Mouse (Mus musculus): Measurements from ENCODE around the gene Asb3. TPM values are rescaled to one million over a fixed set of nuclear protein-coding genes. Genes with fewer than 3 reads are reported as not detected.
"Not testable (repeated sequence)": the region's sequence is repeated elsewhere in the genome, so short reads cannot be mapped to it uniquely, and the experiment has no call there.

Gene Asb3
- polyA plus RNA-seq, 1 experiment from 2014 or later: 31.4 TPM

DNA sequence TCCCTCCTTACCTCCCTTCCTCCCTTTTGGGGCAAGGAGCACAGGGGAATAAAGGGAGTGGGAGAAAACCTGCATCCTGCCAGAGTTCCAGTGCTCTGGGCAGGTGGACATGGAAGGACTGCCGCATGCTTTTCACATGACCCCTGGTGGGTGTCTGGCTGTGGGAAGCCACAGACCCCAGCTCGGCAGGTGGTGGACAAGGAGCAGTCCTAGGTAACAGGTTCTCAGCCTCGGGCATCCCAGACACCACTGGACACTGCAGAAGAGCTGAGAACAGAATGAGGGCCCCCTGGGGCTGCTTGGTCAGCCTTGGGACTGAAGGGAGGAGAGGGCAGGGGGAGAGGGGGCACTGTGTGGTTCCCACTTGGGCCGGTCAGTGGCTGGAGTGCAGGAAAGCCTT is 149.7 kb downstream of the Asb3 start:
- Histone ChIP-seq H3K4me1 (ENCODE audit: control insufficient read depth, insufficient read depth, low read length) (no peaks in the 10 kb centered on the region), H3K27ac (ENCODE audit: low read length) (no peak overlapping the region), H3K36me3 (ENCODE audit: control insufficient read depth, insufficient read depth, low read length) (peaks cover 5% of the 10 kb centered on the region), H3K27me3 (ENCODE audit: control insufficient read depth, insufficient read depth, low read depth, low read length) (no peaks in the 10 kb centered on the region), H3K4me3 (ENCODE audit: low read depth, low read length) (no peak overlapping the region), H3K9ac (ENCODE audit: low read depth, low read length) (no peak overlapping the region), H3K4me2 (ENCODE audit: low read length) (no peak overlapping the region), H3K9me3 (replicated peaks; ENCODE audit: control insufficient read depth, low read length, poor library complexity, severe bottlenecking) (peaks cover 6% of the 10 kb centered on the region)
- WGBS: 91% methylated on average over 4 of the region's 4 CpGs
- ATAC-seq: no peak

DNA sequence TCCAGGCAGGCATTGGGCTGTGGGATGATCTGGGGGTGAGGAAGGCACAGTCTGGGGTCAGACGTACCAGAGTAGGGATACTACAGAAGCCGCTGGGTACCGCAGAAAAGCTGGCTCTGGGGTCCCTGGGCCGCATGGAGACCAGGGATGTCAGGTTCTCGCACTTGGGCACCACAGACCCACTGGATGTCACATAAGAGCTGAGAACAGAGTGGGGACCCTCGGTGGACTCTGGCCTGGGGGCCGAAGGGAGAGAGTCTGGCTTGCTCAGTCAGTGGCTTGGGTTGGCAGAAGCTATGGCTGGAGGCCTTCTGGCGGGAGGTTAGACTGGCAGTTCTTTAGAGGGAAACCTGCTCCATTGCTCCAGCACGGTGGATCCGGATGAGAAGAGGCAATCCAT is 204.8 kb downstream of the Asb3 start:
- Histone ChIP-seq H3K27ac (ENCODE audit: low read length) (no peak overlapping the region), H3K4me3 (ENCODE audit: low read depth, low read length) (no peak overlapping the region), H3K9me3 (replicated peaks; ENCODE audit: control insufficient read depth, low read length, poor library complexity, severe bottlenecking) (no peaks in the 10 kb centered on the region), H3K9ac (ENCODE audit: low read depth, low read length) (no peak overlapping the region), H3K27me3 (ENCODE audit: control insufficient read depth, insufficient read depth, low read depth, low read length) (no peaks in the 10 kb centered on the region), H3K4me1 (ENCODE audit: control insufficient read depth, insufficient read depth, low read length) (no peaks in the 10 kb centered on the region), H3K36me3 (ENCODE audit: control insufficient read depth, insufficient read depth, low read length) (no peaks in the 10 kb centered on the region), H3K4me2 (ENCODE audit: low read length) (no peak overlapping the region)
- 94% methylated on average over 10 of the region's 10 CpGs for WGBS
- ATAC-seq: no peak

DNA sequence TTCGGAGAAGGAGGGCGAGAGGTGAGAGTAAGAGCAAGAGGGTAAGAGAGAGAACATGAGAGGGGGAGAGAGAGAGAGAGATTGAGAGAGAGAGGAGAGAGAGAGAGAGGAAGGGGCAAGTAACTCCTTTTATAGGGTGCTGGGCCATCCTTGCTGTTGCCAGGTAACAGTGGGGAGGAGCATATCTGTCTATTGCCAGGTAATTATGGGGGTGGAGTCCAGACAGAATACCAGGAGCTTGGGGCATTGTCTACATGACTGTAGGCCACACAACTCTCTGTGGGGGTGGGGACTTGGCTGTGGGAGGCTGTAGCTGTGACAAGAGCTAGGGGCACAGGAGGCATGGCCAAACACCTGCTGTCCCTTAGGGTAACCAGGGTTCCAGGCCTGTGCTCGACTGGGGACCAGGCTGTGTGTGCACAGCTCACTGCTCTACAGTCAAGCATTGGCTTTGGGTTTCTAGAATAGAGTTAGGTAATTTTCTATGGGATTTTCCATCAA is 205.3 kb downstream of the Asb3 start:
- H3K27ac ChIP-seq (ENCODE audit: low read length): no peak overlapping the region
- H3K27me3 ChIP-seq (ENCODE audit: control insufficient read depth, insufficient read depth, low read depth, low read length): no peaks in the 10 kb centered on the region
- no peak overlapping the region for H3K4me2 ChIP-seq (ENCODE audit: low read length)
- 87% methylated on average over 3 of the region's 3 CpGs for WGBS
- H3K9me3 ChIP-seq (replicated peaks; ENCODE audit: control insufficient read depth, low read length, poor library complexity, severe bottlenecking): no peaks in the 10 kb centered on the region
- no peak for ATAC-seq
- H3K36me3 ChIP-seq (ENCODE audit: control insufficient read depth, insufficient read depth, low read length): no peaks in the 10 kb centered on the region
- H3K9ac ChIP-seq (ENCODE audit: low read depth, low read length): no peak overlapping the region
- H3K4me3 ChIP-seq (ENCODE audit: low read depth, low read length): no peak overlapping the region
- no peaks in the 10 kb centered on the region for H3K4me1 ChIP-seq (ENCODE audit: control insufficient read depth, insufficient read depth, low read length)

DNA sequence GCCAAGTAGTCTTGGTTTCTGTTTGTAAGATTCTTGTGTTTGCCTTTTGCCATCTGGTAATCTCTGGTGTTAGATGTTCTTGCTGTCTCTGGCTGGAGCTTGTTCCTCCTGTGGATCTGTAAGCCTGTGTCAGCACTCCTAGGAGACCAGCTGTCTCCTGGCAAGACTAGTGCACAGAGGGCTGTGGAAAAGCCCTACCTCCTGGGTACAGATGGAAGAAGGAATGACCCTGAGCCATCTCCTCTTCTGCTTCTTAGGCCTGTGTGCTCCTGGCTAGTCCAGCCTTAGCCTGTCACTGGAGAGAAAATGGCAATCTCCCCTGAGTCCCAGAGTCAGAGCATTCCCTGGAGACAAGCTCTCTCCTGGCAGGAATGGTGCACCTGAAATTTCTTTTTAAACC is 214.3 kb downstream of the Asb3 start:
- not testable (repeated sequence) for H3K36me3 ChIP-seq (ENCODE audit: control insufficient read depth, insufficient read depth, low read length); ATAC-seq; H3K4me3 ChIP-seq (ENCODE audit: low read depth, low read length); H3K27ac ChIP-seq (ENCODE audit: low read length); H3K4me1 ChIP-seq (ENCODE audit: control insufficient read depth, insufficient read depth, low read length); H3K9me3 ChIP-seq (replicated peaks; ENCODE audit: control insufficient read depth, low read length, poor library complexity, severe bottlenecking); H3K27me3 ChIP-seq (ENCODE audit: control insufficient read depth, insufficient read depth, low read depth, low read length); H3K4me2 ChIP-seq (ENCODE audit: low read length); H3K9ac ChIP-seq (ENCODE audit: low read depth, low read length)

DNA sequence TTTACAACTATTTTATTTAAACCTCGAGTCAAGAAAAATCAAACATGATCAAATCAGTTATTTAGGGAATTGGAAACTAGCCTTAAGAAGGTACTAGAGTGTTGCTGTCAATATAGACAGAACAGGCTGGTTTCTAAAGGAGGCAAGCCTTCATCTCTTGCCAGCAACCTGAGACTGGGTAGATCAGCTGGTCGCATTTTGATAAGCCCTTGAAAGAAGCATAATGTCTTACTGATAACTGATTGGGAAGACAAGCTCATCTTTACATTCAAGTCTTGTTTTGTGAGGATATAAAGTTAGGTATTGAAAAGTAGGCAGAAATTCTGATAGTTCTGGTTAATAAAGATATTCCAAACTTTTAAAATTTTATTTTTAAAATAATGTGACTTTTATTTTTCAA is 217.0 kb downstream of the Asb3 start:
- no peaks in the 10 kb centered on the region for H3K36me3 ChIP-seq (ENCODE audit: control insufficient read depth, insufficient read depth, low read length)
- no peak overlapping the region for H3K4me3 ChIP-seq (ENCODE audit: low read depth, low read length)
- no peak overlapping the region for H3K4me2 ChIP-seq (ENCODE audit: low read length)
- no peak overlapping the region for H3K27ac ChIP-seq (ENCODE audit: low read length)
- H3K4me1 ChIP-seq (ENCODE audit: control insufficient read depth, insufficient read depth, low read length): no peaks in the 10 kb centered on the region
- H3K9me3 ChIP-seq (replicated peaks; ENCODE audit: control insufficient read depth, low read length, poor library complexity, severe bottlenecking): no peaks in the 10 kb centered on the region
- 88% methylated on average over 2 of the region's 2 CpGs for WGBS
- H3K27me3 ChIP-seq (ENCODE audit: control insufficient read depth, insufficient read depth, low read depth, low read length): no peaks in the 10 kb centered on the region
- H3K9ac ChIP-seq (ENCODE audit: low read depth, low read length): no peak overlapping the region
- no peak for ATAC-seq

DNA sequence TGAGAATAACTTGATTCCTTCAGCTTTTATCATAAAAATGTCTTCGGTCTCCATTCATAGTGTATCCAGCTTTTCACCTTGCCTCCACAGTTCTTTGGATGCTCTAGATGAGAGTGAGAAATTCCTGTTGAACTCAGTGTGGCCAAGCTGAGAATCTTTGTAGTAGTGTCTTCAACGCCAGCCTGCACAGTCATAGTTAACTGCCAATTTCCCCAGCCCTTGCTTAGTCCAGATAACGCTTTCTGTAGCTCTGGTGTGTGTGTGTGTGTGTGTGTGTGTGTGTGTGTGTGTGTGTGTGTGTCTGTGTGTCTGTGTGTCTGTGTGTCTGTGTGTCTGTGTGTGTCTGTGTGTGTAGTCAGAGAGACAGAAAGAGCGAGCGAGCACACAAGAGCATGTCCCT is 220.1 kb downstream of the Asb3 start:
- WGBS: 93% methylated on average over 5 of the region's 5 CpGs
- Histone ChIP-seq H3K4me2 (ENCODE audit: low read length) (no peak overlapping the region), H3K4me3 (ENCODE audit: low read depth, low read length) (no peak overlapping the region), H3K9me3 (replicated peaks; ENCODE audit: control insufficient read depth, low read length, poor library complexity, severe bottlenecking) (no peaks in the 10 kb centered on the region), H3K36me3 (ENCODE audit: control insufficient read depth, insufficient read depth, low read length) (no peaks in the 10 kb centered on the region), H3K27me3 (ENCODE audit: control insufficient read depth, insufficient read depth, low read depth, low read length) (no peaks in the 10 kb centered on the region), H3K27ac (ENCODE audit: low read length) (no peak overlapping the region), H3K9ac (ENCODE audit: low read depth, low read length) (no peak overlapping the region), H3K4me1 (ENCODE audit: control insufficient read depth, insufficient read depth, low read length) (no peaks in the 10 kb centered on the region)
- ATAC-seq: no peak

DNA sequence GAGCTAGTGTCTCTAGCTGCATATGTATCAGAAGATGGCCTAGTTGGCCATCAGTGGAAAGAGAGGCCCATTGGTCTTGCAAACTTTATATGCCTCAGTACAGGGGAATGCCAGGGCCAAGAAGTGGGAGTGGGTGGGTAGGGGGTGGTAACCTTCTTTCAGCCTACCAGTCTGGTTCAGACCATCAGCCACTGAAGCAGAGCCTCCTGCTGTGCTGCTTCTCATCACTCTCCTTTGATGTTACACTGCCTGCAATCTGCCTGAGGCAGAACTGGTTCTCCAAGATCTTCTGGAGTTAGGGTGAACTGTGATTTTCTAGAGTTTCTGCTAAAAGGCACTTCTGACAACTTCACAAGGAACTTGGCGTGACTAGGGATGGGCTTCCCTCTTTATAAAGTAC is 241.7 kb downstream of the Asb3 start:
- H3K27ac ChIP-seq (ENCODE audit: low read length); H3K36me3 ChIP-seq (ENCODE audit: control insufficient read depth, insufficient read depth, low read length); H3K9ac ChIP-seq (ENCODE audit: low read depth, low read length); ATAC-seq; H3K4me2 ChIP-seq (ENCODE audit: low read length); H3K4me3 ChIP-seq (ENCODE audit: low read depth, low read length); H3K9me3 ChIP-seq (replicated peaks; ENCODE audit: control insufficient read depth, low read length, poor library complexity, severe bottlenecking); H3K4me1 ChIP-seq (ENCODE audit: control insufficient read depth, insufficient read depth, low read length); H3K27me3 ChIP-seq (ENCODE audit: control insufficient read depth, insufficient read depth, low read depth, low read length): not testable (repeated sequence)
- 71% methylated on average over 1 of the region's 1 CpGs for WGBS

DNA sequence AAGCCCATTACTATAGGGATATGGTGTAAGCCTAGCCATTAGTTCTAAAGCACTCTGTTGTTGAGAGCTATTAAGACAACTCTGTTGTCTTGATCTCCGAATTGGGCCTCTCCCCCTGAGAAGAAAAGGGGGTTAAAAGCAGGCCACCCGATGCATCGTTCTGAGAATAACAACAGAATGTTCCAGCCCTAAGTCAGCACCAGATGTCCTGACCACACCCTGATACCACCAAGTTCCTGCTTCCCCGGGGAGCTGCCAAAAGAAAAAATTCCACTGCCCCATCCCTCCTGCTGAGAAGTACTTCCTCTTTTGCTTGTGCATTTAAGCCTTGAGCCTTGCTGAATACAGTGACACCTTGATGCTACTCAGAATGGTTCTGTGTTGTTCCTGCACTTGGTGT is 248.5 kb downstream of the Asb3 start:
- not testable (repeated sequence) for H3K36me3 ChIP-seq (ENCODE audit: control insufficient read depth, insufficient read depth, low read length); H3K27ac ChIP-seq (ENCODE audit: low read length); H3K9ac ChIP-seq (ENCODE audit: low read depth, low read length); ATAC-seq; H3K27me3 ChIP-seq (ENCODE audit: control insufficient read depth, insufficient read depth, low read depth, low read length); H3K9me3 ChIP-seq (replicated peaks; ENCODE audit: control insufficient read depth, low read length, poor library complexity, severe bottlenecking); H3K4me3 ChIP-seq (ENCODE audit: low read depth, low read length); H3K4me1 ChIP-seq (ENCODE audit: control insufficient read depth, insufficient read depth, low read length); H3K4me2 ChIP-seq (ENCODE audit: low read length)
- 69% methylated on average over 4 of the region's 4 CpGs for WGBS

DNA sequence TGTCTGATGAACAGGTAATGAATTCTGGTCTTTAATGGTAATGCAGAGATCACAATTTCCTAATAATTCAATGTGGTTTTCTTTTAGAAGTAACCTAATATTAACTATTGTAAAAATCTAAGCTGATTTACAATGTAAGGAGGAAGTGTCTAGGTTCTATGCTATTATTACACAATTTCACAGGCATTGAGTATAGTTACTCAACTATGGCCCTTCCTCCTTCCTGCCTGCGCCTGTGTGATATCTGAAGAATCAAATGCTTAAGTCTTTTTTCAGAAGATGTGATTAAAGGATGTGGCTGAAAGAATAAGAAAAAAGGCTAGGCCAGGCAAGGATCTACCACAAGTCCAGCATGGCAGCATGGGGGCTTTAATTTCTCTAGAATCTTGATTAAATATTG is 249.6 kb downstream of the Asb3 start:
- H3K27ac ChIP-seq (ENCODE audit: low read length); ATAC-seq; H3K27me3 ChIP-seq (ENCODE audit: control insufficient read depth, insufficient read depth, low read depth, low read length); H3K9me3 ChIP-seq (replicated peaks; ENCODE audit: control insufficient read depth, low read length, poor library complexity, severe bottlenecking); H3K4me2 ChIP-seq (ENCODE audit: low read length); H3K4me3 ChIP-seq (ENCODE audit: low read depth, low read length); H3K36me3 ChIP-seq (ENCODE audit: control insufficient read depth, insufficient read depth, low read length); H3K9ac ChIP-seq (ENCODE audit: low read depth, low read length); H3K4me1 ChIP-seq (ENCODE audit: control insufficient read depth, insufficient read depth, low read length): not testable (repeated sequence)
- 84% methylated on average over 1 of the region's 1 CpGs for WGBS

DNA sequence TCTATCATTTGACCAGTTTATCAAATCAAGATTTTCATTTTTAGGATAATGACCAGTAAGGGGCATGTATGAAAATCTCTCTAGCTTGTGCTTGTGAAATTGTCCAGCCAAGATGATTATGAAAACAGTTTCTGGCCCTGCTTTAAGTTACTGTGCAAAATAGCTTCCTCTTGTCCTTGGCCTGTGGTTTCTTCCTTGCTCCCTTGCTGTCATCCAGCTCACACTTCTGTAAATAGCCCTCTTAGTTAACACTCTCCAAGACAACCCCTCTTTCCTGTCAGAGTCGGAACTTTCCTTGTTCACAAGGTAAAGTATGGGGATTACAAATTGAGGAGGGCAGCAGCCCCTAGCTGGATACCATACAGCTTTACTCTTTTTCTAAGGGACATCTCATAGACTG is 253.2 kb downstream of the Asb3 start:
- H3K4me2 ChIP-seq (ENCODE audit: low read length); H3K4me1 ChIP-seq (ENCODE audit: control insufficient read depth, insufficient read depth, low read length); H3K36me3 ChIP-seq (ENCODE audit: control insufficient read depth, insufficient read depth, low read length); H3K9ac ChIP-seq (ENCODE audit: low read depth, low read length); H3K9me3 ChIP-seq (replicated peaks; ENCODE audit: control insufficient read depth, low read length, poor library complexity, severe bottlenecking); H3K4me3 ChIP-seq (ENCODE audit: low read depth, low read length); H3K27me3 ChIP-seq (ENCODE audit: control insufficient read depth, insufficient read depth, low read depth, low read length); H3K27ac ChIP-seq (ENCODE audit: low read length); ATAC-seq: not testable (repeated sequence)
- WGBS: 61% methylated on average over 1 of the region's 1 CpGs
